ENCODE assay signal across 13 mouse cellular contexts in the genomic region with DNA sequence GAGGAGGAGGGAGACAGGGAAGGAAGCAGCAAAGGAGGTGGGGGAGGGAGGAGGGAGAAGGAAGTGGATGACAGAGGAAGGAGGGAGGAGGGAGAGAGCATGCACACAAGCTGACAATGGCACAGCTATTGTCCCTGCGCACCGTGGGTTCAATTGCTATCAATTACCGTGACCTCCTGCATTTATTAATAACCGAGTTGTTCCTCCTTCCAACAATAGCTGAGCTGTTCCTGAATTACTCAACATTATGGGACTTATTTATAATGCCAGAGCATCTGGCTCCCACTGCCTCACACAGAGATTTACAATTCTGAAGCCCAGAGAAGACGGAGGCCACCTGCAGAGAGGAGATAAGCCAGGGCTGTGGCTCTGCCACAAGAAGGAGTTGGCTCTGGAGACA. TPM values are rescaled to one million over a fixed set of nuclear protein-coding genes. Genes with fewer than 3 reads are reported as not detected.
A peak's percentile ranks its signal among the peaks of the same experiment; 100 is the strongest.
DNase-seq lines count a peak whose midpoint lies in the region; ATAC-seq lines count a peak whose summit lies in the region.
"Had no signal": no experiment of that assay in that cellular context is flagged by ENCODE, and none has a peak within 500 bp of the region (broad histone marks: within the 10 kb centered on the region; RNA-seq: fewer than 3 reads in every experiment).

No protein-coding gene starts in this region.

- 0 out of 2 replicates have a peak overlapping the region, but pooled peaks have one; percentile 22 for H3K27ac ChIP-seq in kidney, embryonic 16.5 days (ENCODE audit: low read length)
- H3K27ac ChIP-seq in forebrain, embryonic 15.5 days (replicated peaks) = peak overlapping the region; percentile 76
- H3K27ac ChIP-seq in limb, embryonic 12.5 days = 0 out of 2 replicates have a peak overlapping the region, but pooled peaks have one; percentile 29
- no peak overlapping the region for H3K27ac ChIP-seq in liver, embryonic 12.5 days
- H3K27ac ChIP-seq: stomach, embryonic 15.5 days had no signal

- no peak overlapping the region for H3K9ac ChIP-seq in kidney, embryonic 16.5 days (replicated peaks; ENCODE audit: low read length)
- H3K9ac ChIP-seq in forebrain, embryonic 15.5 days (replicated peaks) = no peak overlapping the region
- H3K9ac ChIP-seq in limb, embryonic 12.5 days (replicated peaks) = no peak overlapping the region
- H3K9ac ChIP-seq in liver, embryonic 12.5 days = no peak overlapping the region
- H3K9ac ChIP-seq: stomach, embryonic 15.5 days had no signal

- no peaks in the 10 kb centered on the region for H3K9me3 ChIP-seq in kidney, embryonic 16.5 days (ENCODE audit: low read length)
- H3K9me3 ChIP-seq in forebrain, embryonic 15.5 days = no peaks in the 10 kb centered on the region
- H3K9me3 ChIP-seq in limb, embryonic 12.5 days = no peaks in the 10 kb centered on the region
- no peaks in the 10 kb centered on the region for H3K9me3 ChIP-seq in liver, embryonic 12.5 days (replicated peaks)
- H3K9me3 ChIP-seq: stomach, embryonic 15.5 days had no signal

- ATAC-seq in kidney, embryonic 16.5 days (ENCODE audit: low FRiP score, low TSS enrichment) = no peak
- ATAC-seq in forebrain, embryonic 15.5 days (replicated peaks) = no peak
- no peak for ATAC-seq in limb, embryonic 12.5 days (ENCODE audit: insufficient number of reproducible peaks, insufficient read depth, low FRiP score, low TSS enrichment, low read depth)
- no peak for ATAC-seq in liver, embryonic 12.5 days

- no peaks in the 10 kb centered on the region for H3K36me3 ChIP-seq in kidney, embryonic 16.5 days (ENCODE audit: insufficient read depth, low read length)
- H3K36me3 ChIP-seq in forebrain, embryonic 15.5 days = no peaks in the 10 kb centered on the region
- no peaks in the 10 kb centered on the region for H3K36me3 ChIP-seq in limb, embryonic 12.5 days
- H3K36me3 ChIP-seq in liver, embryonic 12.5 days = no peaks in the 10 kb centered on the region
- H3K36me3 ChIP-seq: stomach, embryonic 15.5 days had no signal

- DNase-seq in kidney, adult 18-20 months = no peak
- peak; percentile 86 for DNase-seq in brain, adult 2 months (ENCODE audit: low read depth, low spot score)
- no peak for DNase-seq in testis, postnatal 10 days (ENCODE audit: low spot score)
- DNase-seq in kidney, adult 11 months = no peak
- DNase-seq: adrenal gland, adult 2 months; cerebellum, adult 2 months; kidney, postnatal 25 days; lung, postnatal 4 days had no signal

- 32% methylated on average over 5 of the region's 5 CpGs for WGBS in kidney, embryonic 16.5 days
- WGBS in forebrain, embryonic 15.5 days = 13% methylated on average over 5 of the region's 5 CpGs
- 24% methylated on average over 5 of the region's 5 CpGs for WGBS in limb, embryonic 12.5 days
- WGBS in liver, embryonic 12.5 days (ENCODE audit: insufficient replicate concordance) = 30% methylated on average over 5 of the region's 5 CpGs

- peaks cover 28% of the 10 kb centered on the region for H3K4me1 ChIP-seq in kidney, embryonic 16.5 days (ENCODE audit: insufficient read depth, low read length)
- H3K4me1 ChIP-seq in forebrain, embryonic 15.5 days = peaks cover 57% of the 10 kb centered on the region
- H3K4me1 ChIP-seq in limb, embryonic 12.5 days (replicated peaks) = peaks cover 62% of the 10 kb centered on the region
- no peaks in the 10 kb centered on the region for H3K4me1 ChIP-seq in liver, embryonic 12.5 days

- H3K4me2 ChIP-seq in kidney, embryonic 16.5 days (replicated peaks; ENCODE audit: low read depth, low read length) = no peak overlapping the region
- no peak overlapping the region for H3K4me2 ChIP-seq in forebrain, embryonic 15.5 days (replicated peaks)
- no peak overlapping the region for H3K4me2 ChIP-seq in limb, embryonic 12.5 days
- H3K4me2 ChIP-seq in liver, embryonic 12.5 days = no peak overlapping the region
- H3K4me2 ChIP-seq: stomach, embryonic 15.5 days had no signal

- H3K4me3 ChIP-seq in kidney, embryonic 16.5 days (ENCODE audit: low read length) = no peak overlapping the region
- H3K4me3 ChIP-seq in forebrain, embryonic 15.5 days = no peak overlapping the region
- H3K4me3 ChIP-seq in limb, embryonic 12.5 days (replicated peaks) = no peak overlapping the region
- H3K4me3 ChIP-seq in liver, embryonic 12.5 days = no peak overlapping the region
- H3K4me3 ChIP-seq: stomach, embryonic 15.5 days had no signal

- peaks cover 8% of the 10 kb centered on the region; the same call in 1 of the 2 replicates for H3K27me3 ChIP-seq in kidney, embryonic 16.5 days (ENCODE audit: insufficient read depth, low read length)
- H3K27me3 ChIP-seq in forebrain, embryonic 15.5 days = no peaks in the 10 kb centered on the region
- H3K27me3 ChIP-seq in limb, embryonic 12.5 days = peaks cover 26% of the 10 kb centered on the region
- H3K27me3 ChIP-seq in liver, embryonic 12.5 days (replicated peaks) = peaks cover 16% of the 10 kb centered on the region
- H3K27me3 ChIP-seq: stomach, embryonic 15.5 days had no signal

RNA-seq across cellular contexts. Expression of a gene that starts 44.8 kb away (rescaled TPM):
- 0.39 and 0.41 TPM in 2 replicates for polyA plus RNA-seq in kidney, embryonic 16.5 days (2015; fragmentation: Nextera tagmentation; extraction: Ambion mirVana)
- 0.82 and 1.2 TPM in 2 replicates for polyA plus RNA-seq in forebrain, embryonic 15.5 days (2015; fragmentation: Nextera tagmentation; extraction: Ambion mirVana)
- polyA plus RNA-seq in limb, embryonic 12.5 days (2016; fragmentation: Nextera tagmentation; extraction: Ambion mirVana) = 1.5 TPM in 2 replicates
- 0.08 and 0.11 TPM in 2 replicates for polyA plus RNA-seq in liver, embryonic 12.5 days (2016; fragmentation: Nextera tagmentation; extraction: Ambion mirVana)
